Mouse (Mus musculus) spleen, adult 12 weeks (tissue): ENCODE data around the gene Amy1.
"Not testable (repeated sequence)": the region's sequence is repeated elsewhere in the genome, so short reads cannot be mapped to it uniquely, and the experiment has no call there.

Source experiments
- DNase-seq: peaks from one replicate; pipeline ENCODE4 v3.0.0; 2022; ENCODE audit warnings: low spot score

The Amy1 gene

GRCm38 (mm10) chr3:113606599-113606998 lies at the start of gene Amy1:
Gene Amy1, minus strand, starts transcription at chr3:113606699.
- no peak for DNase-seq

DNA sequence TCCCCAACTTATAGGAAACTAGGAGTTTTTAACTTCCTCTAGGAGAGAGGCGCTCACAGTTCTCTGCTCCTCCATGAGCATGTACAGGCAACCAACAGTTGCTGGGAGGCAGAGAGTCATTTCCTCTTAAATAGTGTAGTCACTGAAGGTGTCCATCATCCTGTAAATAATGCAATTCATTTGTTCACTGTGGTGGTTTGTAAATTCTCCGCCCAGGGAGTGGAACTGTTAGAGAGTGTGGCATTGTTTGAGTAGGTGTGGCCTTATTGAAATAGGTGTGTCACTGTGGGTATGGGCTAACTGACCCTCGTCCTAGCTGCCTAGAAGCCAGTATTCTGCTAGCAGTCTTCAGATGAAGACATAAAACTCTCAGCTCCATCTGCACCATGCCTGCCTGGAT lies 47.8 kb upstream of the Amy1 start:
- DNase-seq, result no peak

DNA sequence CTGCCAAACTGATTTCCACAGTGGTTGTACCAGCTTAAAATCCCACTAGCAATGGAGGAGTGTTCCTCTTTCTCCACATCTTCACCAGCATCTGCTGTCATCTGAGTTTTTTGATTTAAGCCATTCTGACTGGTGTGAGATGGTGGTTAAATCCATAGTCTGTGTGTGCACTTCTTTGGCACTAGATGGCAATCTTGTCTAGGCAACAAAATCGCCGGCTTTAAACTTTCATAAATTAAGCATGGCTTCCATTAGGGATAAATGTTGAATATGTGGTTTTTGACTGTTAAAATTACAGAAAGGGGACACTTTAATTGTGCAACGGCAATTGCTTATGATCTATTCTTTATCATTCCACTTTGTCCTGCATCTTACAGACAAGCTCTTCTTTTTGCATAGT lies 44.9 kb upstream of the Amy1 start:
- DNase-seq, result not testable (repeated sequence)

GRCm38 (mm10) chr3:113639545-113639944 lies 33.0 kb upstream of the Amy1 start:
- DNase-seq, result no peak

DNA sequence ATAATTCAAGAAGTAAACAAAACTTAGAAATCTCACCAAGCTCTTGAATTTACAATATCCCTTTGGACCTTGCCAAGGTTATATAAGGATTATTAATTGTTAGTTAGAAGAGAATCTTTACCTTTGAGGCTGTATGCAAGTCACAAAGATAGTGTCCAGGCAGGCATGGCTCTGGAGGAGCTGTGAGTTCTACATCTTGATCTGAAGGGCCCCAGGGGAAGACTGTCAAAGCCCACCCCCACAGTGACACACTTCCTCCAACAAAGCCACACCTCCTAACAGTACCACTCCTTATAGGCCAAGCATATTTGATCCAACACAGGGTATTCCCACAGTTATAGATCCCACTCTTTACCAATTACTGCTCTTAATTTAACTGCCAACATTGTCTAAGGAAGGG lies 27.7 kb upstream of the Amy1 start:
- no peak for DNase-seq

DNA sequence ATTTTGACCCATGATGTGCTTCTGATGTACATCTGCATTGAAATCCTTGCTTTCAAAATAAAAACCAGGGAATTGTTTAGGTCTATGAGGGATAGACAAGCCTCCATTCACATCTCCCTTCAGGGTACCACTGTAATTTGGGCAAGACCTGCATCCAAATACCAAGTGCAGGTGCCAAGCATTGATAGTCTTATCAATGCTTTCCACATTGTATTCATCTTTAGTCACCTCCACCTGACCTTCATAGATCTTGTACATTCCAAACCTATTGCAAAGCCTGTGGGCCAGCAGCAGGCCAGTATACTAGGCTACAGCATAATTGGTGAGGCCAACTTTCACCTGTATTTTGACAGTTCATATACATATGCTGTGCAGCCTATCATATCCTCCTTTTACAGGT lies 25.1 kb upstream of the Amy1 start:
- DNase-seq, result no peak

DNA sequence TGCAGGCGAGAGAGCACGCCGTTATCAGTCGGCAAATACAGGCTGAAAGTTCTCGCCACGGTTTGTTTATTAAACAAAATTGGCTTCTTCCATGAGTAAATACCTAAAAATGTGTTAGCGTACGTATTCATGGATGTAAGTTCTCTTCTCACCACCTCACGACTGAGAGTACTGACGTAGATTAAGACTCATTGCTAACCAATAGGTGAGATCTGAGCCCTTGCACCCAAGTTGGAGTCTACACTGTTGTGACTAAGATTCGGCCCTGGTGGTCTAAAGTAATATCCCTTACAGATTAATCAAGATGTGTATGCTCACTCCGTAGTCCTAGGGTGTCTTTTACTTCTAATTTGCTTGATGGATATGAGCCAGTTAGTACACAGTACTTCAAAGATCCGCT lies 24.1 kb upstream of the Amy1 start:
- DNase-seq, result peak; percentile 9

- DNase-seq, result peak; percentile 90
These were observed 23.3 kb upstream of the Amy1 start, which contains the start of gene Rnpc3 for GRCm38 (mm10) chr3:113629606-113630359. Gene Rnpc3, minus strand, starts transcription at chr3:113630149.

DNA sequence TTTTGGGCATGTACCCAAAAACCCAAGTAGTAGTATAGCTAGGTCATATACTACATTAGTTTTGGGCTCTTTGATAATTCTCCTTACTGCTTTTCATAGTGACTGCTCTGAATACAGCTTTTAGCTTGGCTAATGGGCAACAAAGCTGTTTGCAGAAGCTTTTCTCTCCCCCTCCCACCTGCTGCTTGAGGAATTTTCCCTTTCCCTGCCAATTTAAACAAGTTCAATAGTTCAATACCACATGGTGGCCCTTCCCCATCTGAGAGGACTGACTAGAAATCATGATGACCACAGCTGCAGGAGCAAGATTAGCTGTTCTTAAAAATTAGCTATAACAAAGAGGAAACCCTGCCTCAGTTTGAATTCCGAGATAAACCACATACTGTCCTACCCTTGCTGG lies 15.7 kb downstream of the Amy1 start:
- no peak for DNase-seq

DNA sequence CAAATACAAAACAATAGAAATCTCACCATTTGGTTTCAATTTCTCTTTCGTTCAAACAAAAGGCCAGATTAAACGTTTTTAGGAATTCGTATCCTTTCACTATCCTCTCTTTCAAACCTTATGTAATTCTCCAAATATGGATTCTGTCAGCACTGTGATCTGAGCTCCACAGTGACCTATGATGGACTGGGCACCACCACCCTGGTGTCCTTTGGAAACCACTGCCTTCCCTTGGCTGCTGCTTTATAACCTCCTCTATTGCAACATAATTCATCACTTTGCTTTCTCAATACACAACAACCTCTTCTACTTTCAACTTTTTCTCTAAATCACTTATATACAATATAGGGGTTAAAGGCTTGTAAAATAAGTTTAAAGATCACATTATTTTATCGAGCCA lies 31.9 kb downstream of the Amy1 start:
- no peak for DNase-seq

- no peak for DNase-seq
These were observed 32.4 kb downstream of the Amy1 start for GRCm38 (mm10) chr3:113574138-113574537.

- DNase-seq, result no peak
These were observed 34.3 kb downstream of the Amy1 start for GRCm38 (mm10) chr3:113572158-113572557.

GRCm38 (mm10) chr3:113539692-113540091 lies 66.8 kb downstream of the Amy1 start:
- DNase-seq, result no peak

GRCm38 (mm10) chr3:113532328-113532727 lies 74.2 kb downstream of the Amy1 start, which contains the start of gene Amy2a1:
Gene Amy2a1, minus strand, starts transcription at chr3:113532428.
- DNase-seq, result not testable (repeated sequence)
